Mouse (Mus musculus) C2C12 (cell line): ENCODE data around the gene Obscn.

ENCODE experiments used
- CTCF ChIP-seq: IDR thresholded peaks from one replicate; pipeline ENCODE4 v1.5.1; 2011; ENCODE audit not compliant: control insufficient read depth, insufficient read depth, insufficient read length
- FOSL1 ChIP-seq: IDR thresholded peaks from one replicate; pipeline ENCODE4 v1.8.0; 2011; ENCODE audit warnings: mild to moderate bottlenecking, low read length; ENCODE audit not compliant: poor library complexity, insufficient read depth, severe bottlenecking
- MYOD1 ChIP-seq: IDR thresholded peaks from one replicate; pipeline ENCODE4 v1.6.1; 2011; ENCODE audit warnings: low read depth; ENCODE audit not compliant: control insufficient read depth, insufficient read length
- MYOG ChIP-seq: IDR thresholded peaks from one replicate; pipeline ENCODE4 v1.6.1; 2011; ENCODE audit not compliant: control insufficient read depth, insufficient read length; ENCODE audit errors: extremely low read depth

DNA sequence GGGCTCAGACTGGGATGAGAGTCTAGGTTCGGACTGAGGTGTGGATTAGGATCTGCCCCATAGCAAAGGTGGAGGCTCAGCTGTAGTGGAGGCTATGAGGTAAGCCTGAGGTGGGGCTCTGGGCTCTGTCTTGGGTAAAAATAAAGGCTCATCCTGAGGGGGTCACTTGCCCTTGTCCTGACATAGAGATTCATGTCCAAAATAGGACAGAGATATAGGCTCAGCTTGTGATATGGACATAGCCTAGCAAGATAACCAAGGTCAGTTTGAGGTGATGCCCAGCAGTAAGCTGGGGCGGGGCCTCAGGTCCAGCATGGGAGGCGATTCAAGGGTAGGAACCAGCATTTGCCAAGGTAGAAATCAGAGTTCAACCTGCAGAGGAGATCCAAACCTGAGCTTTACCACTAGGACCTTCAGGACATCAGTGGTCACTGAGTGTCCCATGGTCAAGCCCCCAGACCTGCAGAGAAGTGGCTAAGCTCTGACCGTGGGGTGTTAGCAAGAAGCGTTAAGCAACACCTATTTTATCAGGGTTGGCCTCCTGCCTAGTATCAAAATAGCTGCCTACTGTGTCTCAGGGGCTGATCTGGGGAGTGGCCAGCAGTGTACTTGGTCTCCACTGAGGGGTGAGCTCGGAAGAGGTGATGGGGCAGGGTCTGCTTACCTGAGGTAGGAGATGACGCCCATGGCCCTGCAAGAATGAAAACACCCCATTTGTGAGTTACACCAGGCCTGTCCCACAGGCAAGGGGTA lies 133.7 kb downstream of the Obscn start:
- TF ChIP-seq CTCF (no peak), FOSL1 (no peak), MYOG (no peak), MYOD1 (no peak)
